Mouse (Mus musculus): ENCODE measurements around the gene Tmem253.

DNA sequence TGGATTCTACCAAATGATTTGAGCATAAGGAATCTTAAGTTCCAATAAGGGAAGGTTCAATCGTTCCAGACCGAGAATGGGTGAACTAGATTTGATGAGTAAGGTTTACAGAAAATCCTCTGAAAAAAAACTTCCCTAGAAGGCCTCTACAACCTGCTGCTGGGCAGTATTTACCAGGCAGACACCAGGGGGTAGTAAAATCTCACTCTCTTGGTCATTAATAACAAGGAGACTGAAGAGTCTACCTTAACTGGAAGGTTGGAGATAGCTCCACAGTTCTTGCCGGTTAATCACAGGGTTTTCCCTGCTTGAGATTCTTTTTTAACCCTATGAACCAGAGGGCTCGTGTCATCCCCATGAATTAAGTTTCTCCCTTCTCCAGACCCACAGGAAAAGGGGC lies 32.2 kb upstream of the Tmem253 start:
- no peak for TF ChIP-seq CTCF (IDR thresholded peaks at IDR 0.05; ENCODE audit: low read depth, low read length)
- no peak for TF ChIP-seq POLR2A (IDR thresholded peaks at IDR 0.05; ENCODE audit: borderline replicate concordance, low read depth, low read length)
